Mouse (Mus musculus) spleen, adult 2 months (tissue): ENCODE data around the gene Ptpn1.

Source experiments
- CTCF ChIP-seq: fragments of 200-500 bp; IDR thresholded peaks from 2 replicates; pipeline ENCODE4 v1.5.1; 2011; ENCODE audit warnings: mild to moderate bottlenecking, inconsistent platforms; ENCODE audit not compliant: insufficient read depth, insufficient read length, insufficient replicate concordance; ENCODE audit errors: extremely low read depth
- POLR2A ChIP-seq: fragments of 200-500 bp; IDR thresholded peaks from 2 replicates; pipeline ENCODE4 v1.6.1; 2011; ENCODE audit warnings: low read depth, low read length, inconsistent platforms

DNA sequence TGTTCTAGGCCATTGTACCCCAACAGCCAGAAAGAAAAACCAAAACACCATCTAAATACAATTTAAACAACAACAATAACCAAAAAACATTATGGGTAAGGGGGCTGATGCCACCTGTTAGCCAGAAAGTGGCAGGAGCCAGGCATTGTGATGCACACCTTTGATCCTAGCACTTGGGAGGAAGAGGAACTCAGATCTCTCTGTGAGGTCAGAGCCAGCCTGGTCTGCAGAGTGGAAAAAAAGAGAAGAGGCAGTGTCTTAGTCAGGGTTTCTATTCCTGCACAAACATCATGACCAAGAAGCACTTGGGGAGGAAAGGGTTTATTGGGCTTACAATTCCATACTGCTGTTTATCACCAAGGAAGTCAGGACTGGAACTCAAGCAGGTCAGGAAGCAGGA lies 25.1 kb upstream of the Ptpn1 start:
- no peak for TF ChIP-seq CTCF
- no peak for TF ChIP-seq POLR2A
